Mouse (Mus musculus) cerebellum, adult 2 months (tissue): ENCODE results near the gene Psmb1.

Experiments used
- CTCF ChIP-seq: fragments of 200-500 bp; IDR thresholded peaks from 2 replicates; pipeline ENCODE4 v1.5.1; 2011; ENCODE audit warnings: low read depth, mild to moderate bottlenecking, control low read depth, low read length, moderate library complexity, borderline replicate concordance; ENCODE audit not compliant: insufficient read depth
- POLR2A ChIP-seq: fragments of 200-500 bp; IDR thresholded peaks from 2 replicates; pipeline ENCODE4 v1.6.1; 2011; ENCODE audit warnings: low read length, control low read depth, borderline replicate concordance; ENCODE audit not compliant: insufficient read depth

GRCm38 (mm10) chr17:15530141-15530540 lies 30.6 kb upstream of the Psmb1 start:
- TF ChIP-seq POLR2A = no peak
- peak; percentile 25; the same call in 1 of the 2 replicates for TF ChIP-seq CTCF
